In the genomic region with DNA sequence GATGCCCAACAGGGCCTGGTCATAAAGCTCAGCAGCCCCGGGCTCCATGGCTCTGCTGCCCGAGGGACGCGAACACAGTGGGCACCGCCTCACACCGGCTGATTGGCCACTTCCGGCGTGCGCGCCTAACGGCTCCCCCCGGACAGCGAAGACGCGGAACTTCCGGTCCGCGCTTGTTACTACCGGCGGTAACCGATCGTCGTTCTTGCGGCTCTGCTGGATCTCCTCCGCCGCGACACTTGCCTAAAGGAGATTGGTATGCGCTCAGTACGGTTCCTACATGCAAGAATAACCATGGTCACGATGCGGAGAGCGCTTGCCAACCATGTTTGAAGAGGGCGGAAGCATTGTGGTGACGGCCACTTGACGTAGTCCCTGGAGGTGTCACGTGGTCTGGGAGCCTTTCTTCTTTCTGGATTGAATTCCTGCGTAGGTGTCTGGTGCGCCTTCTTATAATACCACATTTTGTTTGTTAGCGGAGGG, we compare ENCODE assay signal across 8 mouse cellular contexts. TPM values are rescaled to one million over a fixed set of nuclear protein-coding genes. Genes with fewer than 3 reads are reported as not detected.
DNase-seq lines count a peak whose midpoint lies in the region; ATAC-seq and TF ChIP-seq lines count a peak whose summit lies in the region.

A gene (minus strand): TSS at position 329 of the 483 bp plus-strand sequence.

- peak; percentile 74 to 79 for DNase-seq in gastrocnemius, adult 8-10 months (ENCODE audit: low spot score in 2 of 2)
- peak; percentile 86 for DNase-seq in hindlimb bud, embryonic 11.5 days (ENCODE audit: extremely low spot score, low read depth, low spot score)
- DNase-seq in left cerebral cortex, adult 8-10 months (ENCODE audit: low spot score in 2 of 2) = peak; percentile 89
- peak; percentile 92 to 95 for DNase-seq in right cerebral cortex, postnatal 10 days (ENCODE audit: low spot score in 2 of 2)
- DNase-seq in urinary bladder, postnatal 25 days (ENCODE audit: low spot score) = peak; percentile 84

- H3K9me3 ChIP-seq in megakaryocyte, embryonic 14.5 days = peaks cover 3% of the 10 kb centered on the region

- H3K27me3 ChIP-seq in megakaryocyte, embryonic 14.5 days (replicated peaks) = no peaks in the 10 kb centered on the region

- peaks cover 3% of the 10 kb centered on the region for H3K4me1 ChIP-seq in cortical plate, adult 2 months (ENCODE audit: control insufficient read depth, insufficient read depth, low read length)
- peaks cover 47% of the 10 kb centered on the region for H3K4me1 ChIP-seq in megakaryocyte, embryonic 14.5 days

- no peak for TF ChIP-seq CTCF in cortical plate, adult 2 months (IDR thresholded peaks at IDR 0.05; ENCODE audit: extremely low read depth, insufficient read depth, low read length)

- peak within 1 kb of the TSS; percentile 48 for H3K4me3 ChIP-seq in cortical plate, adult 2 months (ENCODE audit: insufficient read depth, low read length)
- peak within 1 kb of the TSS; percentile 99 for H3K4me3 ChIP-seq in megakaryocyte, embryonic 14.5 days (replicated peaks)

- H3K36me3 ChIP-seq in megakaryocyte, embryonic 14.5 days (replicated peaks; ENCODE audit: low read length) = peaks cover 6% of the 10 kb centered on the region

- peak; percentile 68 for TF ChIP-seq POLR2A in cortical plate, adult 2 months (IDR thresholded peaks at IDR 0.05; ENCODE audit: extremely low read depth, insufficient read depth, low read length)

- peak; percentile 88 for ATAC-seq in activated CD4-positive, CD25-positive, alpha-beta regulatory T cell, adult 4 months

- peak within 1 kb of the TSS; percentile 89 for H3K27ac ChIP-seq in cortical plate, adult 2 months (ENCODE audit: insufficient read depth, low read length)

RNA-seq across cellular contexts. Expression of the gene that starts here (rescaled TPM):
- polyA plus RNA-seq in activated CD4-positive, CD25-positive, alpha-beta regulatory T cell, adult 4 months (2017; shearing (Covaris generic)) = 10 to 100 TPM; 28.9 to 32.6 TPM
- 112 TPM in 2 replicates for polyA plus RNA-seq in cortical plate, adult 2 months (2012; rRNA removed)
- total RNA-seq in gastrocnemius, adult 8-10 months (2022) = 10 to 100 TPM; 70.9 to 77.9 (median 76.1) TPM
- 100 to 1,000 TPM; 138 to 154 (median 147) TPM for total RNA-seq in left cerebral cortex, adult 8-10 months (2022)
- polyA plus RNA-seq in megakaryocyte, embryonic 14.5 days (2012; ENCODE audit: insufficient read depth, low replicate concordance) = 7.9 and 9.9 TPM in 2 replicates

Comparison
In these comparisons a context has a peak if more than half of its experiments do, and no peak if none do; other contexts are left out.
1. Peak in every context shown above with its lines: DNase-seq, ATAC-seq, H3K4me3 ChIP-seq and H3K27ac ChIP-seq.